Mouse (Mus musculus) G1E (cell line): ENCODE results near the gene Ssmem1. TPM values are rescaled to one million over a fixed set of nuclear protein-coding genes. Genes with fewer than 3 reads are reported as not detected.

Experiments
- ATAC-seq: 2 replicates; pipeline ENCODE4 v1.8.0; 2016; ENCODE audit warnings: mild to moderate bottlenecking; ENCODE audit not compliant: insufficient number of reproducible peaks, poor library complexity, low FRiP score, severe bottlenecking; ENCODE audit errors: extremely low read depth
- DNase-seq: peaks from one replicate; pipeline ENCODE4 v3.0.0; 2012; ENCODE audit warnings: low spot score
- H3K27me3 ChIP-seq: 2 replicates; pipeline ENCODE4 v1.6.1; 2012; ENCODE audit warnings: mild to moderate bottlenecking, low read length, inconsistent platforms; ENCODE audit not compliant: insufficient read depth
- H3K36me3 ChIP-seq: replicated peaks from 2 replicates; pipeline ENCODE3; 2012; ENCODE audit warnings: mild to moderate bottlenecking, inconsistent platforms
- H3K4me1 ChIP-seq: 2 replicates; pipeline ENCODE4 v1.6.1; 2012; ENCODE audit warnings: low read depth, low read length, inconsistent platforms, mixed read lengths; ENCODE audit not compliant: insufficient read depth
- H3K4me3 ChIP-seq: 2 replicates; pipeline ENCODE4 v1.5.1; 2012; ENCODE audit warnings: low read depth, mild to moderate bottlenecking, inconsistent platforms, low read length, moderate library complexity, mixed read lengths
- H3K9me3 ChIP-seq: replicated peaks from 2 replicates; pipeline ENCODE4 v1.6.1; 2012; ENCODE audit warnings: inconsistent platforms
- CTCF ChIP-seq: IDR thresholded peaks from 2 replicates; pipeline ENCODE4 v1.5.1; 2012; ENCODE audit warnings: low read depth, low read length, inconsistent platforms, mixed read lengths
- GATA1 ChIP-seq: IDR thresholded peaks from 2 replicates; pipeline ENCODE4 v1.6.1; 2012; ENCODE audit warnings: borderline replicate concordance, low read length, inconsistent platforms, mixed read lengths
- GATA2 ChIP-seq: IDR thresholded peaks from 2 replicates; pipeline ENCODE4 v1.6.1; 2012; ENCODE audit warnings: low read depth, low read length, inconsistent platforms, borderline replicate concordance
- POLR2AphosphoS5 ChIP-seq: IDR thresholded peaks from 2 replicates; pipeline ENCODE4 v1.6.1; 2012; ENCODE audit warnings: low read depth, low read length, inconsistent platforms; ENCODE audit not compliant: insufficient replicate concordance
- TAL1 ChIP-seq: conservative IDR thresholded peaks from 2 replicates; pipeline ENCODE4 v1.6.1; 2012; ENCODE audit warnings: low read depth, low read length, inconsistent platforms, mixed read lengths
- polyA plus RNA-seq: library from polyadenylated mRNA; stranded (reverse); fragments of >175 nt; gene quantifications from 2 replicates; pipeline ENCODE4 v1.2.3, GENCODE M21; 2012
- total RNA-seq, 2 experiments: library from RNA; stranded (forward) in 1 of 2; stranded (reverse) in 1 of 2; fragments of 200-1000 nt in 1 of 2; fragments of >200 nt in 1 of 2; fragmentation: Nextera tagmentation in 1 of 2; gene quantifications; 2 replicates each; pipeline ENCODE4 v1.2.3; 2014 to 2017

Ssmem1 gene
- total and polyA plus RNA-seq, 3 experiments = 0.33 TPM; not detected in 2

GRCm38 (mm10) chr6:30552628-30553027, 43.0 kb downstream of the Ssmem1 start:
- DNase-seq (no peak), ATAC-seq (no peak)
- peaks cover 17% of the 10 kb centered on the region for H3K27me3 ChIP-seq
- no peak overlapping the region for H3K4me3 ChIP-seq
- H3K9me3 ChIP-seq = no peaks in the 10 kb centered on the region
- H3K4me1 ChIP-seq = peaks cover 3% of the 10 kb centered on the region; the same call in 1 of the 2 replicates
- TF ChIP-seq TAL1 = no peak
- TF ChIP-seq GATA2 = no peak
- no peak for TF ChIP-seq GATA1
- TF ChIP-seq CTCF = no peak
- TF ChIP-seq POLR2AphosphoS5 = no peak
- H3K36me3 ChIP-seq = no peaks in the 10 kb centered on the region

- H3K9me3 ChIP-seq = no peaks in the 10 kb centered on the region
- no peak for DNase-seq
- ATAC-seq = no peak
- peaks cover 3% of the 10 kb centered on the region; the same call in 1 of the 2 replicates for H3K4me1 ChIP-seq
- peaks cover 17% of the 10 kb centered on the region for H3K27me3 ChIP-seq
- H3K4me3 ChIP-seq = no peak overlapping the region
- H3K36me3 ChIP-seq = no peaks in the 10 kb centered on the region
- TF ChIP-seq GATA1 (no peak), GATA2 (no peak), TAL1 (no peak), CTCF (no peak), POLR2AphosphoS5 (no peak)
Observed at GRCm38 (mm10) chr6:30553381-30554010, 43.8 kb downstream of the Ssmem1 start.

- TF ChIP-seq GATA1 = no peak
- TF ChIP-seq TAL1 = no peak
- no peak for TF ChIP-seq POLR2AphosphoS5
- TF ChIP-seq CTCF = no peak
- no peak for TF ChIP-seq GATA2
- Histone ChIP-seq H3K27me3 (peaks cover 19% of the 10 kb centered on the region), H3K4me3 (no peak overlapping the region), H3K36me3 (no peaks in the 10 kb centered on the region), H3K4me1 (peaks cover 3% of the 10 kb centered on the region; the same call in 1 of the 2 replicates), H3K9me3 (no peaks in the 10 kb centered on the region)
- no peak for DNase-seq
- no peak for ATAC-seq
Observed at GRCm38 (mm10) chr6:30554092-30554491, 44.4 kb downstream of the Ssmem1 start.

- Histone ChIP-seq H3K36me3 (no peaks in the 10 kb centered on the region), H3K27me3 (peaks cover 17% of the 10 kb centered on the region), H3K9me3 (no peaks in the 10 kb centered on the region), H3K4me3 (no peak overlapping the region), H3K4me1 (peaks cover 3% of the 10 kb centered on the region; the same call in 1 of the 2 replicates)
- ATAC-seq (no peak), DNase-seq (no peak)
- TF ChIP-seq GATA2 = no peak
- no peak for TF ChIP-seq TAL1
- no peak for TF ChIP-seq CTCF
- TF ChIP-seq GATA1 = no peak
- TF ChIP-seq POLR2AphosphoS5 = no peak
Observed at GRCm38 (mm10) chr6:30554621-30555170, 45.0 kb downstream of the Ssmem1 start.

GRCm38 (mm10) chr6:30556080-30556479, 46.4 kb downstream of the Ssmem1 start:
- Histone ChIP-seq H3K27me3 (peaks cover 18% of the 10 kb centered on the region), H3K4me3 (no peak overlapping the region), H3K36me3 (no peaks in the 10 kb centered on the region), H3K4me1 (no peaks in the 10 kb centered on the region), H3K9me3 (no peaks in the 10 kb centered on the region)
- TF ChIP-seq GATA2 (no peak), GATA1 (no peak), POLR2AphosphoS5 (no peak), TAL1 (no peak), CTCF (no peak)
- DNase-seq = no peak
- ATAC-seq = no peak

GRCm38 (mm10) chr6:30559726-30560125, 50.1 kb downstream of the Ssmem1 start:
- H3K9me3 ChIP-seq = no peaks in the 10 kb centered on the region
- H3K27me3 ChIP-seq = peaks cover 18% of the 10 kb centered on the region
- H3K36me3 ChIP-seq = no peaks in the 10 kb centered on the region
- DNase-seq = no peak
- H3K4me1 ChIP-seq = no peaks in the 10 kb centered on the region
- TF ChIP-seq TAL1 = no peak
- no peak for TF ChIP-seq GATA1
- TF ChIP-seq POLR2AphosphoS5 = no peak
- no peak for TF ChIP-seq CTCF
- no peak for TF ChIP-seq GATA2
- no peak overlapping the region for H3K4me3 ChIP-seq
- ATAC-seq = no peak
